Mouse (Mus musculus) CH12.LX (cell line): ENCODE data around the gene Farsa. TPM values are rescaled to one million over a fixed set of nuclear protein-coding genes. Genes with fewer than 3 reads are reported as not detected.
"Not testable (repeated sequence)": the region's sequence is repeated elsewhere in the genome, so short reads cannot be mapped to it uniquely, and the experiment has no call there.

Source experiments
- DNase-seq: peaks from one replicate; pipeline ENCODE4 v3.0.0-alpha.2; 2013; ENCODE audit errors: extremely low read depth
- H3K27ac ChIP-seq: 2 replicates; pipeline ENCODE4 v1.5.1; 2012; ENCODE audit warnings: low read depth, mild to moderate bottlenecking, control low read depth, moderate library complexity; ENCODE audit not compliant: insufficient read depth
- H3K27me3 ChIP-seq: replicated peaks from 2 replicates; pipeline ENCODE3; 2012; ENCODE audit warnings: inconsistent platforms
- H3K36me3 ChIP-seq, 2 experiments: replicated peaks in 1 of 2; 2 replicates each; pipeline versions ENCODE3 to v1.6.1; 2012; ENCODE audit warnings: inconsistent platforms in 1 of 2, low read length in 1 of 2, mild to moderate bottlenecking in 1 of 2, mixed read lengths in 1 of 2, moderate library complexity in 1 of 2; ENCODE audit not compliant: control insufficient read depth in 1 of 2, insufficient read depth in 1 of 2
- H3K4me1 ChIP-seq, 2 experiments: 2 replicates each; pipeline ENCODE4 v1.6.1; 2012; ENCODE audit warnings: inconsistent platforms in 1 of 2, moderate library complexity in 1 of 2; ENCODE audit not compliant: insufficient read depth in 2 of 2, control insufficient read depth in 1 of 2
- H3K4me2 ChIP-seq: 2 replicates; pipeline ENCODE4 v1.6.1; 2012; ENCODE audit warnings: low read depth, mild to moderate bottlenecking, control low read depth; ENCODE audit not compliant: poor library complexity, insufficient read depth, severe bottlenecking
- H3K4me3 ChIP-seq, 3 experiments: fragments of 150-350 bp in 1 of 3; sonication (generic) in 1 of 3; replicated peaks in 1 of 3; 2 replicates each; pipeline versions ENCODE3 to v1.5.1; 2011 to 2012; ENCODE audit warnings: low read depth in 2 of 3, low read length in 2 of 3, mild to moderate bottlenecking in 2 of 3, moderate library complexity in 2 of 3, control low read depth in 1 of 3, improper control_type of control experiment in 1 of 3, inconsistent platforms in 1 of 3, mixed read lengths in 1 of 3; ENCODE audit not compliant: poor library complexity in 1 of 3
- H3K79me2 ChIP-seq: replicated peaks from 2 replicates; pipeline ENCODE4 v1.6.1; 2012; ENCODE audit warnings: mild to moderate bottlenecking, moderate library complexity; ENCODE audit not compliant: control insufficient read depth, poor library complexity, insufficient read depth, severe bottlenecking; ENCODE audit errors: extremely low read depth
- H3K9ac ChIP-seq: 2 replicates; pipeline ENCODE4 v1.6.1; 2012; ENCODE audit warnings: low read depth, mild to moderate bottlenecking, control low read depth, moderate library complexity; ENCODE audit not compliant: insufficient read depth
- H3K9me3 ChIP-seq: replicated peaks from 2 replicates; pipeline ENCODE3; 2012; ENCODE audit warnings: low read length, inconsistent platforms, mixed read lengths
- BHLHE40 ChIP-seq: IDR thresholded peaks from 2 replicates; pipeline ENCODE4 v1.6.1; 2011; ENCODE audit warnings: mild to moderate bottlenecking, low read depth, low read length, improper control_type of control experiment
- CHD1 ChIP-seq: IDR thresholded peaks from 2 replicates; pipeline ENCODE4 v1.6.1; 2012; ENCODE audit warnings: low read depth, low read length, improper control_type of control experiment, inconsistent platforms
- CTCF ChIP-seq, 2 experiments: IDR thresholded peaks in 1 of 2; conservative IDR thresholded peaks in 1 of 2; 2 replicates each; pipeline ENCODE4 v1.5.1; 2011 to 2012; ENCODE audit warnings: low read depth in 2 of 2, low read length in 2 of 2, improper control_type of control experiment in 1 of 2, inconsistent platforms in 1 of 2, mild to moderate bottlenecking in 1 of 2, moderate library complexity in 1 of 2
- EP300 ChIP-seq: IDR thresholded peaks from 2 replicates; pipeline ENCODE4 v1.6.1; 2011; ENCODE audit warnings: low read length, improper control_type of control experiment
- GABPA ChIP-seq: IDR thresholded peaks from 2 replicates; pipeline ENCODE4 v1.6.1; 2012; ENCODE audit warnings: low read depth, low read length, improper control_type of control experiment, inconsistent platforms; ENCODE audit not compliant: insufficient replicate concordance
- HCFC1 ChIP-seq: IDR thresholded peaks from 2 replicates; pipeline ENCODE4 v1.6.1; 2012; ENCODE audit warnings: low read depth, mild to moderate bottlenecking, inconsistent platforms, low read length, improper control_type of control experiment
- IRF4 ChIP-seq: IDR thresholded peaks from 2 replicates; pipeline ENCODE4 v1.6.1; 2014; ENCODE audit warnings: low read depth, mild to moderate bottlenecking, inconsistent platforms, low read length, improper control_type of control experiment
- JUN ChIP-seq: IDR thresholded peaks from 2 replicates; pipeline ENCODE4 v1.6.1; 2011; ENCODE audit warnings: low read depth, mild to moderate bottlenecking, low read length, improper control_type of control experiment, moderate library complexity; ENCODE audit not compliant: insufficient read depth
- KAT2A ChIP-seq: IDR thresholded peaks from 2 replicates; pipeline ENCODE4 v1.6.1; 2012; ENCODE audit warnings: low read length, improper control_type of control experiment, inconsistent platforms; ENCODE audit not compliant: insufficient replicate concordance
- MAFK ChIP-seq: IDR thresholded peaks from 2 replicates; pipeline ENCODE4 v1.6.1; 2011; ENCODE audit warnings: low read length, improper control_type of control experiment; ENCODE audit not compliant: insufficient replicate concordance
- MAX ChIP-seq: IDR thresholded peaks from 2 replicates; pipeline ENCODE4 v1.6.1; 2011; ENCODE audit warnings: low read length, improper control_type of control experiment
- MAZ ChIP-seq: IDR thresholded peaks from 2 replicates; pipeline ENCODE4 v1.6.1; 2012; ENCODE audit warnings: low read depth, mild to moderate bottlenecking, inconsistent platforms, low read length, improper control_type of control experiment, moderate library complexity
- MEF2A ChIP-seq: IDR thresholded peaks from 2 replicates; pipeline ENCODE4 v1.6.1; 2014; ENCODE audit warnings: low read depth, mild to moderate bottlenecking, inconsistent platforms, low read length, improper control_type of control experiment, borderline replicate concordance
- MXI1 ChIP-seq: IDR thresholded peaks from 2 replicates; pipeline ENCODE4 v1.6.1; 2011; ENCODE audit warnings: mild to moderate bottlenecking, low read depth, low read length, improper control_type of control experiment
- MYC ChIP-seq: IDR thresholded peaks from 2 replicates; pipeline ENCODE4 v1.6.1; 2011; ENCODE audit warnings: low read depth, mild to moderate bottlenecking, improper control_type of control experiment, low read length
- NELFE ChIP-seq: IDR thresholded peaks from 2 replicates; pipeline ENCODE4 v1.6.1; 2011; ENCODE audit warnings: low read depth, low read length, improper control_type of control experiment
- NRF1 ChIP-seq: IDR thresholded peaks from 2 replicates; pipeline ENCODE4 v1.6.1; 2014; ENCODE audit warnings: low read depth, mild to moderate bottlenecking, inconsistent platforms, low read length, improper control_type of control experiment, moderate library complexity
- POLR2A ChIP-seq: IDR thresholded peaks from 2 replicates; pipeline ENCODE4 v1.6.1; 2011; ENCODE audit warnings: low read depth, mild to moderate bottlenecking, improper control_type of control experiment, low read length
- RAD21 ChIP-seq: IDR thresholded peaks from 2 replicates; pipeline ENCODE4 v1.6.1; 2011; ENCODE audit warnings: low read depth, mild to moderate bottlenecking, low read length, improper control_type of control experiment, moderate library complexity
- SIN3A ChIP-seq: IDR thresholded peaks from 2 replicates; pipeline ENCODE4 v1.6.1; 2012; ENCODE audit warnings: low read length, improper control_type of control experiment, inconsistent platforms
- SMC3 ChIP-seq: IDR thresholded peaks from 2 replicates; pipeline ENCODE4 v1.6.1; 2011; ENCODE audit warnings: low read depth, low read length, improper control_type of control experiment
- TBP ChIP-seq: conservative IDR thresholded peaks from 2 replicates; pipeline ENCODE4 v1.6.1; 2011; ENCODE audit warnings: low read depth, low read length, improper control_type of control experiment
- TCF12 ChIP-seq: IDR thresholded peaks from 2 replicates; pipeline ENCODE4 v1.6.1; 2014; ENCODE audit warnings: low read depth, mild to moderate bottlenecking, inconsistent platforms, low read length, improper control_type of control experiment
- UBTF ChIP-seq: IDR thresholded peaks from 2 replicates; pipeline ENCODE4 v1.6.1; 2012; ENCODE audit warnings: low read depth, mild to moderate bottlenecking, inconsistent platforms, low read length, improper control_type of control experiment, moderate library complexity
- USF1 ChIP-seq: IDR thresholded peaks from 2 replicates; pipeline ENCODE4 v1.6.1; 2014; ENCODE audit warnings: low read depth, mild to moderate bottlenecking, inconsistent platforms, low read length, improper control_type of control experiment
- USF2 ChIP-seq: conservative IDR thresholded peaks from 2 replicates; pipeline ENCODE4 v1.6.1; 2011; ENCODE audit warnings: low read depth, low read length, improper control_type of control experiment
- ZC3H11A ChIP-seq: IDR thresholded peaks from 2 replicates; pipeline ENCODE4 v1.6.1; 2012; ENCODE audit warnings: low read depth, mild to moderate bottlenecking, inconsistent platforms, low read length, improper control_type of control experiment
- ZKSCAN1 ChIP-seq: IDR thresholded peaks from 2 replicates; pipeline ENCODE4 v1.6.1; 2012; ENCODE audit warnings: low read depth, inconsistent platforms, low read length, improper control_type of control experiment, borderline replicate concordance
- dilution Hi-C: fragments of 300-500 bp; cut with MboI; formaldehyde crosslinking; loops from 2 replicates; pipeline ENCODE4 v1.14.3; 2020; ENCODE audit warnings: low sequenced_read_pairs; ENCODE audit not compliant: extremely low pct_unique_long_range_greater_than_20kb, extremely low pct_ligation_motif_present
- in situ Hi-C: fragments of 300-500 bp; cut with MboI; formaldehyde crosslinking; loops from 3 replicates; pipeline ENCODE4 v1.14.3; 2019; ENCODE audit warnings: low sequenced_read_pairs, low pct_ligation_motif_present, low pct_unique_long_range_greater_than_20kb, mixed read lengths
- polyA plus RNA-seq: library from polyadenylated mRNA; unstranded; fragments of >175 nt; gene quantifications from 2 replicates; pipeline ENCODE4 v1.2.1, GENCODE M21; 2012; ENCODE audit warnings: low read depth; ENCODE audit not compliant: insufficient read length
- total RNA-seq, 2 experiments: library from RNA; depleted of rRNA; stranded (reverse); fragments of 300-350 nt in 1 of 2; fragments of >200 nt in 1 of 2; gene quantifications; 2 replicates each; pipeline ENCODE4 v1.2.3; 2012 to 2014

The Farsa gene
- total and polyA plus RNA-seq, 3 experiments: 142 to 175 (median 146) TPM

- no peaks in the 10 kb centered on the region for H3K79me2 ChIP-seq
- peak; percentile 69 for DNase-seq
- no peak overlapping the region for H3K9ac ChIP-seq
- in situ Hi-C loops (no loop called here), dilution Hi-C loops (no loop called here)
- H3K27me3 ChIP-seq: no peaks in the 10 kb centered on the region
- TF ChIP-seq KAT2A (no peak), EP300 (no peak), USF1 (no peak), MEF2A (no peak), TCF12 (0 out of 2 replicates have a peak, but pooled peaks have one; percentile 36), SIN3A (no peak), NELFE (peak; percentile 12; the same call in 1 of the 2 replicates), MYC (peak; percentile 43; the same call in 1 of the 2 replicates), RAD21 (peak; percentile 66), TBP (no peak), MAX (no peak), SMC3 (peak; percentile 57), NRF1 (0 out of 2 replicates have a peak, but pooled peaks have one; percentile 17), BHLHE40 (peak; percentile 45), MAZ (no peak), CTCF (conservative IDR thresholded peaks at IDR 0.05 in 1 of 2, IDR thresholded peaks at IDR 0.05 in 1 of 2; ENCODE audit: low read depth in 2 of 2, low read length in 2 of 2) (peak; percentile 55 to 88; a peak in 3 of 4 replicates), ZKSCAN1 (no peak)
- H3K4me2 ChIP-seq: no peak overlapping the region
- H3K9me3 ChIP-seq: no peaks in the 10 kb centered on the region
- H3K27ac ChIP-seq: no peak overlapping the region
- H3K36me3 ChIP-seq: no peaks in the 10 kb centered on the region
- H3K4me3 ChIP-seq: no peak overlapping the region
- H3K4me1 ChIP-seq: peaks cover 6 to 20% of the 10 kb centered on the region in 2 experiments
These were observed 33.1 kb upstream of the Farsa start for GRCm38 (mm10) chr8:84823653-84824052.

- H3K4me2 ChIP-seq: peak overlapping the region; percentile 29
- H3K79me2 ChIP-seq: no peaks in the 10 kb centered on the region
- no peak overlapping the region for H3K27ac ChIP-seq
- no peaks in the 10 kb centered on the region for H3K9me3 ChIP-seq
- H3K4me1 ChIP-seq: peaks cover 6 to 20% of the 10 kb centered on the region in 2 experiments
- in situ Hi-C loops: no loop called here
- DNase-seq: no peak
- dilution Hi-C loops: no loop called here
- TF ChIP-seq MAFK (no peak), POLR2A (no peak), SMC3 (no peak), UBTF (no peak), HCFC1 (no peak), RAD21 (no peak), NRF1 (no peak), CHD1 (no peak), GABPA (no peak), MXI1 (no peak), JUN (no peak), USF2 (no peak), IRF4 (no peak), ZC3H11A (no peak), USF1 (no peak), SIN3A (no peak), TBP (no peak)
- TF ChIP-seq, all 38 proteins: peak for 0
- H3K9ac ChIP-seq: no peak overlapping the region; the same call in 1 of the 2 replicates
- no peaks in the 10 kb centered on the region for H3K27me3 ChIP-seq
- H3K4me3 ChIP-seq: no peak overlapping the region
- peaks cover 0 to 3% of the 10 kb centered on the region in 2 experiments for H3K36me3 ChIP-seq
These were observed 31.2 kb upstream of the Farsa start for GRCm38 (mm10) chr8:84825636-84826035.

DNA sequence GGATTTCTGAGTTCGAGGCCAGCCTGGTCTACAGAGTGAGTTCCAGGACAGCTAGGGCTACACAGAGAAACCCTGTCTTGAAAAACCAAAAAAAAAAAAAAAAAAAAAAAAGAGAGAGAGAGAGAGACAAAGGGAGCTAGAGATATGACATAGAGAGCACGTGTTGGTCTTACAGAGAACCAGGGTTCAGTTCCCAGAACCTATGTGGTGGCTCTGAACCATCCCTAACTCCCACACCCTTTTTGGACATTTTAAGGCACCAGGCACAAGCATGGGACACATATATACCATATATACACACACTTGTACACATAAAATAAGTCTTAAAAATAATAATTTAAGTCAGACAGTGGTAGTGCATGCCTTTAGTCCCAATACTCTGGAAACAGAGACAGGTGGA lies 30.3 kb upstream of the Farsa start:
- H3K79me2 ChIP-seq, H3K36me3 ChIP-seq, DNase-seq, H3K27ac ChIP-seq, H3K27me3 ChIP-seq, H3K9me3 ChIP-seq, H3K4me3 ChIP-seq, H3K9ac ChIP-seq, in situ Hi-C loops, dilution Hi-C loops, H3K4me2 ChIP-seq: not testable (repeated sequence)
- H3K4me1 ChIP-seq: peaks cover 6 to 23% of the 10 kb centered on the region in 2 experiments
